Mouse (Mus musculus) heart, postnatal 10 days (tissue): Measurements from ENCODE around the gene Tor1aip2. TPM values are rescaled to one million over a fixed set of nuclear protein-coding genes. Genes with fewer than 3 reads are reported as not detected.

ENCODE experiments used
- DNase-seq, 2 experiments: peaks; one replicate each; pipeline ENCODE4 v3.0.0; 2021
- intact Hi-C: fragments of 180-260 bp; cut with DNase I; formaldehyde crosslinking; loops from one replicate; pipeline ENCODE4 v1.15.1; 2025
- total RNA-seq, 2 experiments: library from RNA; stranded (reverse); gene quantifications; 2 replicates each; pipeline ENCODE4 v1.2.3; 2021

The Tor1aip2 gene
- total RNA-seq, 2 experiments from 2014 or later = 58.8 to 62.2 TPM

DNA sequence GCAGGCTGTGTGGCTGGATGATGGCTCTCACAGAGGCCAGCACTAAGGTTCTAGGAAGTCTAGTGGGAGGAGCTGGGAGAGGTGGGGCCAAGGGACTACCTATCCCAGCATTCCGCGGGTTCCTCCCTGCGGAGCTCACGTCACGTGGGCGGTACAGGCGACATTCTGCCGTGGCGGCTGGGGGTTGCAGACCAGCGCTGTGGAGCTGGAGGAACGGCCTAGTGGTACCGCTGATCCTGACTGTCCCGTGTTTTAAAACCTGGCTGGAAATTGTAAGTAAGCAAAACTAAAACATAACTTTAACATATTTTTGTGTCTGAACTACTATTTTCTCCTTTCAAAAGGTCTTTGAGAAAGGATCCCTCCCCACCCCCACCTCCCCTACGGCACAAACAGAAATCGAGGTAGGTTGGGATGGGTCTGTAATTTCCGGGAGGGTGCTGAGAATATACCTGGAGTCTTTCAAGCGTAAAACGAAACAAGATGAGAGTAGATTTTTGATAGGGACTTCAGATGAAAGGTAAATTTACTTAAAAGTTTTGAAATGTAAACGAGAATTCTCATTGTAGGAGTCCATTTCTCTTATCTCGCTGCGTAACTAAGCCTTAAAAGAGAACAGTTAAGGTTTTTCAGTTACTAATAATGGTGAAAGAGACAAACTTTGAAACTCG lies 5.7 kb downstream of the Tor1aip2 start:
- peak; percentile 94 for DNase-seq
- intact Hi-C loops = loop anchor here (5.0 kb wide), 1 partner anchor 186 kb away; no protein-coding TSS in a partner anchor

DNA sequence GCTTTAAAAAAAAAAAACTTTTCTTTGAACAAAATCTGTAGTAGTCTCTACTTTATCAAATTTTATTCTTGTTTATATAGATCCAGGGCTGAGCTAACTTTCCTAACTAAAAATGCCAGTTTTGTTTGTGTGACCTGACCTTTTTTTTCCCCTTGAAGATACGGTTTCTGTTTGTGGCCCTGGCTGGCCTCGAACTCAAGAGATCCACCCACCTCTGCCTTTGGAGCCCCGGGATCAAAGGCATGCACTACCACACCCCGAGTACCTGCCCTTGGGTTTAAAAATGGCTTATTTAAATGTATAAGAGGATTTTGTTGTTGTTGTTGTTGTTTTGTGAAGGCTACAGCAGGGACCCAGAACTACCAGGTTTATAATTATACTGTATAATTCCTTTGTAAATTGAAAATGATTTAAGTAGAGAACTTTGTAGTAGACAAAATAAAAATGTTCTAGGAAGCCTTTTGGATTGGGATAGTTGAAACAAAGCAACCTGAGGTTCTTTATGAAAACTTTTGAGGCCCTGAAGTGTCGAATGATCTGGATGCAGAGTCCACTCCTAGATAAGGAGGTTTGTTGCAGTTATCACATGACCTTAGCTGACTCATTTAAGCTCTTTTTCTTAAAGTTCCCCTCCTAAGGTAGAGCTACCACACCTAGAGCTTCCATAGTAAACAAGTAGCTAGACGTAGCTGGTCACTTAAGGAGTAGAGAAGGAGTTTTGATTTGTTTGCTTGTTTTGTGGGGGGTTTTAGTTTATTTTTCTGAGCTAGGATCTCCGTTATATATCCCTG lies 6.4 kb downstream of the Tor1aip2 start:
- DNase-seq = no peak
- intact Hi-C loops = loop anchor here (2.0 to 5.0 kb wide), 3 partner anchors 43 to 199 kb away; no protein-coding TSS in a partner anchor

DNA sequence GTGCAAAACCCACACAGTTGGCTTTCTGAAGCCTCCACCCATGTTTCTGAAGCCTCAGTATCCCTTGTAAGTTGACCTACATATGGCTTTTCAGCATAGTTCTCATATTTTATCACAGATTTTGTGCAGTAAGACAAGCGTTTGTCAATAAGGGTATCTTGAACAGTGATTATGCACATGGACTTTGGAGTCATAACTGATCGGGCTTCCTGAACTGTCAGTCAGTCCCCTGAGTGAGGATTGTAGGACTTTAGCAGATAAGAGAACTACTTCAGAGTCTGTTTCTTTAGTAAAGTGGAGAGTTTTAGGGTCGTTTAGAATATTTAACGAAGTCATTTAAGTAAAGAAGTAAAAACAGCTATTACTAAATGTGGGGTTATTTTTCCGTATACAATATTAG lies 7.3 kb downstream of the Tor1aip2 start:
- intact Hi-C loops = loop anchor here (2.0 to 5.0 kb wide), 3 partner anchors 42 to 198 kb away; no protein-coding TSS in a partner anchor
- DNase-seq = no peak

DNA sequence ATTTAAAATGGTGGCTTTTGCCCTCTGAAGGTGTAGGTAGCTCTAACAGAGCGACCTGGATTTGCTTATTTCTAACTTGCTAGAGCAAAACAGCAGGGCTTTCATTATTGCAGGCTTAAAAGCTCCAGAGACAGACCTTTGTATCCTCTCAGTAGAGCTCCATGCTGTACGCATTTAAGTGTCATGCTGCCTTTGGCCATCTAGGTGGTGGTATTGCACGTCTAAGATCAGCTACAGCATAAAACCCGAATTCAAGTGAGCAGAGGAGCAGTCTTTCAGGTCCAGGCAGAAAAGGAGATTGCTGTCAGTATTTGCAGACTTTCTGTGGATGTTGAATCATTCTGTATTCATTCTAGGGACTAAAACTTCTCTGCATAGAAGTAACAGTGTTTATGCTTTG lies 7.8 kb downstream of the Tor1aip2 start:
- DNase-seq = peak; percentile 66 to 69
- intact Hi-C loops = loop anchor here (2.0 to 5.0 kb wide), 3 partner anchors 42 to 198 kb away; no protein-coding TSS in a partner anchor

DNA sequence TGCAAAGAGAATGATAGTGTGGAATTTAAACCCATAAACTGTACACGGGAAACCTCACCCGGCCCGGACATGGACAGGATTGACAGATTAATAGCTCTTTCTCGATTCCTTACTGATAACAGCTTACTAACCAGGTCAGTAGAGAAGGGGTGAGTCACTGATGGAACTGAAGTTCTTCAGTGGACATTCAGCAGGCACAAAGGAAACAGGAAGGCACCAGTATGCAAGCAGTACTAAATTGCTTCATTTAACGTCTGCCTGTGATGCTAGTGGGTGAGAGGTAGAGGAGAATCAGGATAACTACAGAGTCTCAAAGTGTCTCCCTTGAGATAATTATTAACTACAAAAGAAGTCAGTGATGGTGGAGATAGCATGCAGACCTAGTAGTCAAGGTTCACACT lies 9.0 kb downstream of the Tor1aip2 start:
- intact Hi-C loops = loop anchor here (5.0 kb wide), 1 partner anchor 183 kb away; no protein-coding TSS in a partner anchor

DNA sequence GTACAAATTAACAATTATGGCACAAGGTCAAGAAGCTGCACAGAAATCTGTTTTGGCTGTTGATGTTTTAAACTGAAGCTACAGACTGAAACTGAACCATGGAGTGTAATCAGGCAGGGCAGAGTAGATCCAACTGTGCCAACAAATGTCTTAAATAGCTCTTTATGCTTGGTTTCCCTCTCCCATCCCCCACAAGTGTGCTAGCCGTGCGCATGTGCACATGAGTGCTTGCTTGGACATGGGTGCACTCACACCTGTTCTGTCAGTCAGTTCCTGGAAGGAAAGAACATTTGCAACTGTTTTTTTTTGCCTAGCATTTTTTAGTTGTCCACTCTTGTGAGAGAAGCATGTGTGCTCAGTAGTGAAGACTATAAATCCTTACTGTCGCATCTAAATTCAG lies 11.5 kb downstream of the Tor1aip2 start:
- DNase-seq = peak; percentile 23 to 42
- intact Hi-C loops = no loop called here

More for the DNA sequence above, 9.0 kb downstream of the Tor1aip2 start:
- DNase-seq = no peak

DNA sequence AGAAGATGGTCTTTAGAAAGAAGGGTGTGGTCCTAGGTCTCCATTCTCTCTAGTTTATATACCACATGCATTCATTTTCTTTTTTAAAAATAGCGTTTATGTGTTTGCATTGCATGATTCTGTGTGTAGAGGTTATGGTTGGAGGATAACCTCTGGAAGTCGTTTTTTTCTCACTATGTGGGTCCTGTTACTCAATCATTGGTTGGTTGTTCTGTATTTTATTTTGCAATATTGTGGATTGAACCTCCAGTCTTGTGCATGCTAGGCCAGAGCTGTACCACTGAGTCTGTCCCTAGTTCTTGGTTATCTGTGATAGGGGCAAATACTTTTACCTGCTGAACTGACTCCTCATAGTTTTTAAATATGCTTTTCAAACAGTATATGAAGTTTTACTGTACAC lies 23.0 kb downstream of the Tor1aip2 start:
- intact Hi-C loops = no loop called here
- DNase-seq = no peak

DNA sequence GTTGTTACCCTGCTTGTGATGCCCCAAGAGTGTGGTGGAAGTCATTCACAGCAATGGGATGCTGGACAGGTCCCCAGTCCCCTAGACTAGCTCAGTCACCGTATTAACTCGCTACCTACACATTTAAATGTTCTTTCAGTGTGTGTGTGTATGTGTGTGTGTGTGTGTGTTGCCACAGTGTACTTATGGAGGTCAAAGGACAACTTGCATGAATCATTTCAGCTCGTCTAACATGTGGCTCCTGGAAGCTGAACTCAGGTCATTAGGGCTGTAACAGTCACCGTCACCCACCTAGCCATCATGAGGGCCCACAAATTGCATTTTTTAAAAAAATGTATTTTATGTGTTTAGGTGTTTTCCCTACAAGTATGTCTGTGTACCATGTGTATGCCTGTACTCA lies 27.0 kb downstream of the Tor1aip2 start:
- DNase-seq = no peak
- intact Hi-C loops = no loop called here

DNA sequence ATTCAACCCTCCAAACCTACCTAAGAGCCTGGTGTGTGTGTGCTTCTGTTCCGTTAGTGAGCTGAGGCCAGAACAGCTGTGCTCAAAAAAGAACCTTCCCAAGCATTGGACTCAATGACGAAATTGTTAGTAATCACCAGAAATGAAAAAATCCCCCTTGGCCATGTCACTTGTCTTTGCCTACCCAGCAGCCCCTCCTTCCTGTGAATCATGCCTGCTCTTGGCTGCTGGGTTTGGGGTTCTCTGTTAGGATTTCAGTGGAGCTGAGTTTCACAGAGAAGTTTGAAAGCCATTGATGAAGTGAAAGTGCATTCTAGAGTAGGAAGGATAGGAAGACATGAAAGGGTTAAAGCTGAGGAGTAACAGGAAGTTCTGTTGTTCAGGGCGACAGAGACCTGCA lies 30.9 kb downstream of the Tor1aip2 start:
- intact Hi-C loops = no loop called here
- DNase-seq = no peak

DNA sequence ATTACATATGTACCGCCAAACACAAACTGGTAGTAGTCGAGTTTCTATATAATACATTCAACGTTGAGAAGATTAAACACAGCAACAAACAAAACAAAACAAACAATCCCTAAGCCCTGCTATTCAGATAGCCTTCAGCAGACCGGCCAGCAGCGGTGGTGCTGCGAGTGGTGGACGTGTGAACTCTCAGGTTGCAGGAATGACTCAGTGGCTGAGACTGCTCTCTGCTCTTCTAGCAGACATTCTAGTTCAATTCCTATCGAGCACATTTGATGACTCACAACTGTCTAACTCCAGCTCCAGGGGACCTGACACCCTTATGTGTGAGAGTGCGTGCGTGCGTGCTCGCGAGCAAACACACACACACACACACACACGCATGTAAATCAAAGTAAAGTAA lies 34.9 kb downstream of the Tor1aip2 start:
- intact Hi-C loops = no loop called here
- no peak for DNase-seq

DNA sequence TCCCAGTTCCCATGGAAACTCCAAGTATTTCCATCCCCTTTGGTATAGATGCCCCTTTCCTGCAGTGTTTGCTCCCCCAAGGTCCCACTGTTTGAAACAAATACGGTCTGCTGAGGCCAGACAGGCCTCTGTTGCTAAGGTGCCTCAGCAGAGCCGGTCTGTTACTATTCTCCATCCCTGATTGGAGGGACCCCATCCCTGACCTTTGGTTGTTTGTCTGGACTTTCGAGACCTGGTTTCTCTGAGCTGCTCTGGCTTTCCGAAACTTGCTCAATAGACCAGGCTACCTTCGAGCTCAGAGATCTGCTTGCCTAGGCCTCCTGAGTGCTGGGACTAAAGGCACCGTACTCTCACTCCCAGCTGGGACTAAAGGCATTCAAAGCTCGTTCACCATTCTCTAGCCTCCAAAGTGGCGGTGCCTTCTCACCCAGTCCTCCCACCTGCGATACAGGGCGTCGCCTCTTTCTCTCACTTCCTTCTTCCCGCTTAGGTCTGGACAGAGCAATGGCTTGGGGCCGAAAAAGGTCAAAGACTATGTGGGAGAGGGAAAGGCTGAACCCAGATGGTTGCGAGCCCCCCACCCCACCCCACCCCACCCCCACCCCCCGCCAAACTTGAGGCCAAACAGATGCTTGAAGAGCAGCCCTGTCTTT lies 38.1 kb downstream of the Tor1aip2 start:
- intact Hi-C loops = no loop called here
- no peak for DNase-seq

DNA sequence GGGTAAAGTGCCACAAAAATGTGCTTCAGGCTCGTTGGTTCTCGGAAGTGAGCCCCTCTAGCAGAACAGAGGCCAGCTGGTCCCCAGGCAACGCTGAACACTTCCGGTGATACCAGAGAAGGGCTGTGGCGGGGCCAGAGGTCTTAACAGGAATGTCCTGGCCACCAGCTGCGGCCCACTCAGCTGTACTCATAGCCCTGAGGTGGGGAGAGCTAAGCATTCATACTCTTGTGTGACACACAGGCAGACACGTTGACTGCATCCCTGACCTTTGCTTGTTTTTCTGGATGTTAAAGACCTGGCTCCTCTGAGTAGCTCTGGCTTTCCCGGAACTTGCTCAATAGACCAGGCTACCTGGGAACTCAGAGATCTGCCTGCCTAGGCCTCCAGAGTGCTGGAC lies 39.4 kb downstream of the Tor1aip2 start:
- peak; percentile 18 to 33 for DNase-seq
- intact Hi-C loops = no loop called here

DNA sequence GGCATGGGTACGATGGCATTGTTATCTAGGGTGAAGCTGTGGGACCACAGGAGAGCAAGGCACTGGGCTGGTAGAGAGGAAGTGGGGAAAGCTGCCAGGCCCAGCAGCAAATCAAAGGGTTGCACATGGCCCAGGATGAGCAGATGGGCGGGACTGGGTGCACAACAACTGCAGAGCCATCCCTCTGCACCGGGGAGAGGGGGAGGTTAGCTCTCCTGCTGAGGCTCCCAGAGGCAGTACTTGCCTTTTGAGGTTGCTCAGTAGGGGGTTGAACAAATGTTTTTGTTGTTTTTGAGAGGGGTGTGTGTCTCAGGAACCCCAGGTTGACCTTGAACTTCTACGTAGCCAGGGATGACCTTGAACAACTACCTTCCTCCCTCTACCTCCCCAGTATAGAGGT lies 41.3 kb downstream of the Tor1aip2 start:
- DNase-seq = no peak
- intact Hi-C loops = no loop called here

DNA sequence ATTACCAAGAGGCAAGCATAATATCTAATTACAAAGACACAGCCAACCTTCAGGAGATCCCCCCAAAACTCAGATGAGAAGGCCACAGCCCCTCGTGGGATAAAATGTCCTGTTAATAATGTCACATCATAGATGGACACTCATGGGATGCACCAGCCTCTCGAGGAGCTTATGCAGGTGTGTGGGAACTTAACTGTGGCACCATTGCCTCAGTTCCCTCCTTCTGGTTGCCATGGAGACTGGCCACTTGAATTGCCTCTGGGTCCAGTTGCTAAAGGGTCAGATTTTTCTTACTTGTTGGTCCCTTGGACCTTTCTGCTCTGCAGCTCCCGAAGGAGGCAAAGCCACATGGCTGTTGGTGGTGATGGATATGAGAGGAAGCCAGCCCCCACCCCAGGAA lies 42.5 kb downstream of the Tor1aip2 start:
- no peak for DNase-seq
- intact Hi-C loops = no loop called here

DNA sequence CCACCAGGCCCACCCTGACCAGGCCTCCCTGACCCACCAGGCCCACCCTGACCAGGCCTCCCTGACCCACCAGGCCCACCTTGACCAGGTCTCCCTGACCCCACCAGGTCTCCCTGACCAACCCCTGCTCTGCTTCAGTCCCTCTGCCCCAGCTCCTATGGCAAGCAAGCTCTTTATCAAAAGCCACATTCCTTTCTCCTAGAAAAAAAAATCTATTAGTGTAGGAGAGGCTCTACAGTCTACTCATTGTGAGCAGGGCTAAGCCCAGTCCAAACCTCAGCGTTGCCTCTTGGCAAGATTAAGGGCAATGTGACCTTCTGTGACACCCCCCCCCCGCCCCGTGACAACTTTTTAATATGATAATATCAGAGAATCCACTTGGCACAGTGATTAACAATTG lies 49.4 kb downstream of the Tor1aip2 start:
- intact Hi-C loops = loop anchor here (2.0 kb wide), 2 partner anchors 42 to 456 kb away; no protein-coding TSS in a partner anchor
- no peak for DNase-seq

DNA sequence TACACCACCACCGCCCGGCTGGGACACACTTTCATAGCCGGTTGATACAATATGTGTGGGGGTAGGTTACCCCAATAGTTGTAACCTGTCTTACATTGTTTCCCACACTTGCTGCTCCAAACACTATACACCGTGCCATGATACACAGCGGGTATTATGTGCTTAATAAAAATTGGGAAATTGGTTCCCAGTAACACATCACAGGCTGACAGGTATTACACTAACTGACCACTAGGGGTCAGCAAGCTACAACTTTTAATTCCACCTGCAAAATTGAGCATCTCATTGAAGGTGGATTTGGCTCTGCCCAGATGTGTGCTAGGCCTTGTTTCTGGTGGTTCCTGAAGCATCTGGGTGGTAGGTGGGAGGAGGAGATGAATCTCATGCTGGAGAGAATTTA lies 50.6 kb downstream of the Tor1aip2 start:
- peak; percentile 50 to 68 for DNase-seq
- intact Hi-C loops = loop anchor here (1.0 to 2.0 kb wide), 4 partner anchors 43 to 455 kb away; no protein-coding TSS in a partner anchor

DNA sequence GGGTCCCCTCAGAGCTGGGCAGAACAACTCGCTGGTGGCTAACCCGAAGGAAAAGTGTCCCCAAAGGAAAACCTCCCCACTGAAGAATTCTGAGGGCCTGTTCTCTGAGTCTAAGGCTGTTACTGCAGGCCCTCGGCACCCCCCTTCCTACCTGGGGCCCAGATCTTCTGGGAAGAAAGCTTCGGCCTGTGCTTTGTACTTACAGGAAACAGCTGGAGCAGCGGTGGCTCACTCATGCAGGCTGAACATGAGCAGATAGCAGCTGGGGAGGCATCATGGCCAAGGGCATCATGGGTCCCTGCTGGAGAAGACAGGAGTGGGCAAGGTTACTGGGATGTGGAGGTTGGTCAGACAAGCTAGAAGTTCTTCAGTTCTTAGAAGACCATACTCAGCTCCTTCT lies 52.4 kb downstream of the Tor1aip2 start:
- DNase-seq = no peak
- intact Hi-C loops = no loop called here

DNA sequence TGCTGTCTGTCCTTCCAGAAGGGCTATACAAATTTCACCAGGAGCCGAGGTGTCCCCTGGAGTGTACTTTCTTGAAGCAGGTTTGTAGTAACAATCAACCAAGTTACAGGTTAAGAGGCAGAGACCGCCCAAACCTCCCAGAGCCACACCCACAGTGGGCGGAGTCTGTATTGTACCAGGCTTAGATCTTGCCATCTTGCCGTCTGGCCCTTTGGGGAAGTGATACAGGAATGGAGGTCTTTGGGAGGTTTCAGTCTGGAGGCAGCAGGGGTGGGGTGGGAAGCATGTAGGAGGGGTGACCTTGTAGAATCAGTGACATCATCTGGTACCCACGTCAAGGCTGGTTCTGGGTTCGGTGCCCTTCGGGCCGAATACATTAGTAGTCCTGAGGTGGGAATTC lies 54.4 kb downstream of the Tor1aip2 start:
- intact Hi-C loops = no loop called here
- no peak for DNase-seq

DNA sequence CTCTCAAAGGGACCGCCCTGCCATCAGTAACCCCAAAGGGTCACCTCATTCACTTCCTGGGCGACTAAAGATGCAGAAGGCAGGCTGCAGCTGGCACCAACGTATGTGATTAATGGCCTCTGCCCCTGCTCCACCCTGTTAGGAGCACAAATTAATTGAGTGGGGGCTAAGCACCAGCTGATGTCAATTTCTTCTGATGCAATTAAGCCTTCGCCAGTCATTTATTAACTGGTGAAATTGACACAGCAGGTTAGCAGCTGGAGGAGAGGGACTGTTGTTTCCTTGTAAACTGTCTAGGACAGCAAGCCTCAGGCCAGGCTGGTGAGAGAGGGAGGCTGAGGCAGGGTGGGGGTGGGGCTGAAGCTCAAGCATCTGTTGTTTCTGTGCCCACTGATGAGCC lies 54.8 kb downstream of the Tor1aip2 start:
- DNase-seq = no peak
- intact Hi-C loops = no loop called here

DNA sequence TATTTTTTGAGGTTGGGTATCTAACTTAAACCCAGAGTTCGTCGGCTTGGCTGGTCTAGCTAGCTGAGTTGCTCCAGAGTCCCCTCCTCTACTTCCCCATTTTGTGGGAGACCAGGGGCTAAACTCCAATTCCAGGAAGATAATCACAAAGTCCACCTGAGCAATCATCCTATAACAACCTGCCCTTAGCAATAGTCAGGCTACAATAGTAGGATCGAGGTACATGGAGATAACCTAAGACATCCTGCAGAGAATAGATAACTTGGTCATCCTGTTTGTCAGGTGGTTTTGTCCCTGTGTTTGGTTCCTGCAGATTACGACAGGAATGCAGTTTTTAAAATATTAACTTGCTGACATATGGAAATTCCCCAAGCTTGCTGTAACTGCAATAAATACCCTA lies 56.6 kb downstream of the Tor1aip2 start:
- intact Hi-C loops = no loop called here

DNA sequence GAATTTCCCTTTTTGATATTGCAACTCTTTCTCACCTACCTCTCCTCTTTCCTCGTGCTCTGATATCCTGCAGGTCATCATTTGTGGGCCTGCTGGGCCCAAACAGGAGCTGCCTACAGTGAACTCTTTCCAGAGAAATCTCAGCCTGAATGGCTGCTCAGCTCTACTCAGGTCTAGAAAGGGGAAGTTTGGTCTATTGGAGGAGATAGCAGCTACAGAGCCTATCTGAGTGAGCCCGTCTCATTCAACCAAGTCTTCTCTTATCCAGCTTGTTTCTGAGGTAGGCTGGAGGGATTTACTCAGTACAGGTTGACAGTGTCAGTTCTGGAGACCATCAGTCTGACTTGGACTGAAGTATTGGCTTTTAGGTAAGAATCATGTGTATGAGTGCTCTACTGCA lies 68.6 kb downstream of the Tor1aip2 start:
- intact Hi-C loops = no loop called here
- no peak for DNase-seq

More for the DNA sequence above, 56.6 kb downstream of the Tor1aip2 start:
- DNase-seq = no peak
